Mouse (Mus musculus): Measurements from ENCODE around the gene Gcm1.

Gene Gcm1

DNA sequence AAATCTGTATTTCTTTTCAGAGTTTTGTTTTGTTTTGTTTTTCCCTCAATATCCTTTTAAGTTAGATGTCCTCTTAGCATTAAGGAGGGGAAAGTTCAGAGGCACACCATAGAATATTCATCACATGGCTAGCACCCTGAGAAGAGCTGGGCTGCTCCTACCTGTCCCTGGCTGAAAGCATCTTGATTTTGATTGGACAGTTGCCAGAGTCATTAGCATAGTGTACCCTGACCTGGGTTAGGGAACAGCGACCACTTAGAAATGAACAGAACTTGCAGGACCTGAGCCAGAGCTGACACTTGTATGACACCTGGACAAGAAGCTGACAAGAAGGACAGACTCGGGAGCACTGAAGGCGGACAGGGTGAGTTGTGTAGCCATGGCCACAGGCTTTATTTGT lies at the start of gene Gcm1:
TSS of gene Gcm1 (plus strand) at position 248 of the 400 bp plus-strand sequence.
- no peak for DNase-seq (ENCODE audit: low read depth, low spot score)

DNA sequence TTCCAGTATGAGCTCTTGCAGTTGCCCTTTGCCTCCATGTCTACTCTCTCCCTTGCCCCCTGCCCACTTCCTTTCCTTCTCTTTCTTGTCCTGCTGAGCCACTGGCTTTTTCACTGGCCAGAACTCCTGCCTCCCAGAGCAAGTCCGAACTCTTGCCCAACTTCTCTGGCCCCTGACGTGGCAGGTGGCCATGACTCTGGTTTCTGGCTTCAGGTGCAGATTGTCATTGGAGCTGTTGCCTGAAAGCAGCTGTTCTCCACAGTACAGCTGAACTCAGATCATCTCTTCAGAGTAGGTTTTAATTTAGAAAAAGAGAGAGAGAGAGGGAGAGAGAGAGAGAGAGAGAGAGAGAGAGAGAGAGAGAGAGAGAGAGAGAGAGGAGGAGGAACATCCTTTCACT lies 48.4 kb upstream of the Gcm1 start:
- no peak for DNase-seq (ENCODE audit: low read depth, low spot score)

DNA sequence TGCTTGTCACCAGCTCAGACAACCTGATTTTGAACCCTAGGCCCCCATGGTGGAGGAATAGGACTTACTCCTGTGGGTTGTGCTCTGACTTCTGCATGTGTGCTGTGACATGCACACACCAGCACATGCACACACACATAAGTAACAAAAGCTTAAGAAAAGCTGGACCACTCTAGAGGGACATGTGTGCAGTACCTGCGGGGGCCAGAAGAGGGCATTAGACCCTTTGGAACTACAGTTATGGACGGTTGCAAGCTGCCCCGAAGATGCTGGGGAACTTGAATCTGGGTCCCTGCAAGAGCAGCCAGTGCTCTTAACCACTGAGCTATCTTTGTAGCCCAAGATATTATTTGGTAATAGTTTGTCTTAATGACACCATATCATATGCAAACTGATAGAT lies 46.2 kb upstream of the Gcm1 start:
- no peak for DNase-seq (ENCODE audit: low read depth, low spot score)

DNA sequence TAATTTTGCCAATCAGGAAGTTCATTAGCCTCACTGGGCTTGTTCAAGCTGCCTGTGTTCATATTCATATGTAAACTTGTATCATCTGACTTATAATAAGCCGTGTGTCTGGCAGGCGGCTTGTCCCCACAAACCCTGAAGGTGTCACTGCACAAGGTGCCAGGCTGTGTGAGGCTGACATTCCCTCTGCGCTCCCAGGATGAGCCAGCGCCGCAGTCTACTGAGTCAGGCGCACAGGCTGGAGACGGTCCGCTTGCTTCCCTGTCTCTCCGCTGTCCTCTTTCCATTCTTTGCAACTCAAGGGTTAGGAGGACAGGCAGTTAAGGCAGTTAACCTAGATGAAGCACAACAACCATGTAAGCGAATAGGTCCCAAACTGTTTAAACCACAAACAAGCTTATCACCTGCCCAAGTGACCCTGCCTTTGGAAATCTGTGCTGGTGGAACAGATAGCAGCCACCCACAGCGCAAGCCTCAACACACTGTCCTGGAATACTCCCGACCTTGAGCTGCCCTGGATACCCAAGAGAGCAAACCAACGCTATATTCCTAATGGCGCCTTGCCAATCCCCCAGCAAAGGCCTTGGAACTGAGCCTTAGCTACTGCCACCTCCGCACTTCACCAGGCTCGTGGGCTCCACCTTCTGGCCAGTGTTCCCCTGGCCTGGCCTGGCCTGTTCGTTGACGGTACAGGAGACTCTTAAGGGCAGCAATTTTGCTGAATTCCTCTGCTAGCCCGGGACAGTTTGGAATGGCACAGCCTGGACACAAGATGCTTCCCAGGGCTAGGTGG lies 45.3 kb upstream of the Gcm1 start:
- DNase-seq (ENCODE audit: low read depth, low spot score): peak; percentile 30

DNA sequence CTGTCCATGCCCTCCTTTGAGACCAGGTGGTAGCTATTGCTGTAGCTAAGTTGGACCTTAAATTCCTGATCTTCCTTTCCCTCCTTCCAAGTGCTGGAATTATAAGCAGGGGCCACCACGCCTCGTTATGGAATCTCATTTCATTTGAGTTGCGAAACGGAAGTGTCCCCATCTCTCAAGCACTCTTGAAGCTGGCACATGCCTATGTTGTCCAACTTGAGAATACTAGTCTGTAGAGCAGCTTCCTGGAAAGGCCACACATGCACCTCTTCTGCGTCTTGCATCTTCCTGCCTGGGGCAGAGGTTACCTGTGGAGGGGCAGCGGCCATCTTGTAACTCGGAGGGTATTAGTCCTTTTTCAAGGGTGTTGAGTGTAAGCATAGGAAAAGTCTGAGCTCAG lies 42.3 kb upstream of the Gcm1 start:
- DNase-seq (ENCODE audit: low read depth, low spot score): no peak

DNA sequence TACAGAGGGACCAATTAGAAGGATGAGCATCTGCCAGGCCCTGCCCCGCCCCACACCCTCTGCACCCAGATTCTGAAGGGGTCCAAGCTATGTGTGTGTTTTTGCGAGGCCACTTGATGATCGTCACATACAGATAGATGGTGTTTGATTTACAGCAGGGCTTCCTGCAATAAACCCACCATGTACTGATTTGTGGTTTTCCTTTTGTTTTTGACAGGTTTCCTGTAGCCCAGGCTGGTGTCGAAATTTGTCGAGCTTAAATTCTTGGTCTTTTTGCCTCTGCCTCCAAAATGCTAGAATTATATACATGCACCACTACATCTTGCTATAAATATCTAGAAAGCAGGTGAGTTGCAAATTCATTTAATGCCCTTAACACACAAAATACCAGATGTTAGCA lies 41.5 kb upstream of the Gcm1 start:
- no peak for DNase-seq (ENCODE audit: low read depth, low spot score)

DNA sequence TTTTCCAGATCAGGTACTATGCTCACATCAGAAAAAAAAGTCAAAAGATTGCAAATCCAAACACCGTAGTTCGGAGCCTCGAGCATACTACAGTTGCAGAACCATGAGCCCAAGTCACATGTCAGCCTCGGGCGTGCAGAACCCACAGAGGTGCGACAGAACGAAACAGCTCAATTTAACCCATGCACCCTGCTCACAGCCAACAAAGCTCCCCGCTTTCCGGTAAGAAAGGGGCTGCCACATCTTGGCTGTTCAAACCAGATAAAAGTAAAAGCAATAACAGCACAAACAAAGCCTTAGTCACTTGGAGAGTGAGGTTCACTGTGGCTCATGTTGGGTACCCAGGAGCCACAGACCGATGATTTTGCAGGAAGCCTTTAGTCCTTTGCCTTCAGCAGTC lies 41.0 kb upstream of the Gcm1 start:
- DNase-seq (ENCODE audit: low read depth, low spot score): no peak

DNA sequence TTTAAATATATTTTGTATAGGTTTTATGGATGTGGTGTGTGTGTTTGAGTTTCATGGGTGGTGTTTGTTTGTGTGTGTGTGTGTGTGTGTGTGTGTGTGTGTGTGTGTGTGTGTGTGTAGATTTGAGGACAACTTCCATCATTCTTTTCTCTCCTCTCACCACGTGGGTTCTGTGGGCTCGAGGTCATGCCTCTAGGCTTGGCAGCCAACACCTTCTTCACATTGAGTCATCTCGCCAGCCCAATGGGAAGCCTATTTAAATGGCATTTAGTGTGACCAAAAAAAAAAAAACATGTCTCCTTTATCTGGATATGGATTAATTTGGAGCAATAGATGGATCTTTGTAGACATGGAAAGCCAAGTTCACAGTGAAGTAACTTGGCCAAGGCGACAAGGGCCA lies 39.7 kb upstream of the Gcm1 start:
- no peak for DNase-seq (ENCODE audit: low read depth, low spot score)

DNA sequence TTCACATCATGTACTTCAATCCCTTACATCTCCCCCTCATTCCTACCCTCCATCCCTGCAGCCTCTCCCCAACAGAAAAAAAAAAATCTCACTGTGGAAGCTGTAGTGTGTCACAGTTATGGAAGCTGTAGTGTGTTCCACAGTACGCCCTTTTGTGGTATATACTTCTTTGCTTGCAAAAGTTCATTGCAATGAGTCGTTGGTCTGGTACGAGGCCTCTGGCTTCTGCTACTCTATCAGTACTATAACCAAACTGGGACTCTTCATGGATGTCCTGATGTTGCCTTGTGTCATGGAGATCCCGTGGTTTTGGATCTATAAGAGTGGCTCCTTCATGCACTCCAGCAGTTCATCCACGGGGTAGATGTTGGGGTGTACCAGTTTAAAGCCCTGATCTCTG lies 39.0 kb upstream of the Gcm1 start:
- no peak for DNase-seq (ENCODE audit: low read depth, low spot score)

DNA sequence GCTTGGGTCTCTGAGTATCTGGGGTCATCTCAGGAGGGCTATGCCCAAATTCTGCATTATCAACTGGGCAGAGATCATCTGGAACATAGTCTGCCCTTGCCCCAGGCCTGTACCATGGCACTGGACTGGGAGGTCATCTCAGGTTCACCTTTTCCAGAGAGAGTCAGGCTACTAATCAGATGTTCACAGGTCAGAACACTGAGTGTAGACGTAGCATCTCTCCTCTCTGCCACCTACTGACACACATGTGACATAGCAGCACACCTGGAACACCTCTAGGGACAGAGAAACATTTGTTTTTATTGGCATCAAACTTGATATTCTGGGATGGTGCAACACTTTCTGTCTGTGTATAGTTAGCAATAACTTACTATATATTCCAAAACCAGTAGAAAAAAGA lies 37.9 kb upstream of the Gcm1 start:
- DNase-seq (ENCODE audit: low read depth, low spot score): no peak

DNA sequence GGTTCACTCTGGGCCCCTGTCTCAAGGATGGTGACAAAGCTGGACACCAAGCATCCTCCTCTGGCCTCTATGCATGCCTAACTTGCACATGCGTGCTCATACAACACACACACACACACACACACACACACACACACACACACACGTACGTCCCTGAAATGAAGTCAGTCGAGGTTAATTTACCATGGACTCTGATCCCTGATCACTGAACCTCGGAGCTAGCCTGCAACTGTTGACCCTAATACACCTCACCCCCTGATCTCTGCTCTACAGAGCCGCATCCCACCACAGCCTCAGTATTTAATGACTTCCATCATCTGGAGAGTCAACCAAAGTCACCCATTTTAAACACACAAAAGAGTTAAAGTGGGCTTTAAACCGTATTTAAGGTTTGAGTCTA lies 35.9 kb upstream of the Gcm1 start:
- no peak for DNase-seq (ENCODE audit: low read depth, low spot score)

DNA sequence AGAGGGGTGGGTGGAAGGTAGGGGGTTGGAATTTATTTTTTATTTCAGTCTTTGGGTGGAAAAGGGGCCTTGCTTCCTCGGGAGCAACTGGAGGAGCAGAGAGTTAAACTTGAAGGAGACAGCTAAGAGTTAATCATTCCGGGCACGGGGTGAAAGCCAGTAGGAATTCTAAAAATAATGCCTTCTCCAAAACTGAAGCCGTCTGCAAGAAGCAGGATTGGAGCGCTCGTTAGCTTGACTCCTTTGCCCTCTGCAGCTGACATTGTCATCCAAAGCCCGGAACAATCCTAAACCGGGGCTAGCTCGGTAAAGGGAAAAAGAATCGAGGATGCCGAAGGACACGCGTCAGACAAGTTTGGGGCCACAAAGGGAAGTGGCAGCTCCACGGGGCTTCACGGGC lies 35.4 kb upstream of the Gcm1 start:
- DNase-seq (ENCODE audit: low read depth, low spot score): no peak

DNA sequence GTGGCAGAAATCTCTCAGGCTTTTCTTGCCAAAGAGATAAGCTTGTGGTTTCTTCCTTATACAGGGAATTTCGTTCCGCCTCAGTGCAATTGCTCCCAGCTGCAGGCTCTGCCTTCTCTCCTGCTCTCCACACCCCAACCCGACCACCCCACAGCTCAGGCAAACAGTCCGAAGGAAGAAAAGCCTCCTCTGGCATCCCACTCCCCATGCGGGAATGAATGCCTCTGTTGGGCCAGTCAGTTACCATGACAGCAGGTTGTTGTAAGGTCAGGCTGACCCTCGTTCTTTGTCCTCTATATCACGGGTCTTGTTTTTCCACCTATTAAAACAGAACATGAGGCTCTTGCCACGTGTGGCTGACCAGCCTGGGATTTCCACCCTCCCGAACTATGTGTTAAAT lies 30.5 kb upstream of the Gcm1 start:
- DNase-seq (ENCODE audit: low read depth, low spot score): no peak

DNA sequence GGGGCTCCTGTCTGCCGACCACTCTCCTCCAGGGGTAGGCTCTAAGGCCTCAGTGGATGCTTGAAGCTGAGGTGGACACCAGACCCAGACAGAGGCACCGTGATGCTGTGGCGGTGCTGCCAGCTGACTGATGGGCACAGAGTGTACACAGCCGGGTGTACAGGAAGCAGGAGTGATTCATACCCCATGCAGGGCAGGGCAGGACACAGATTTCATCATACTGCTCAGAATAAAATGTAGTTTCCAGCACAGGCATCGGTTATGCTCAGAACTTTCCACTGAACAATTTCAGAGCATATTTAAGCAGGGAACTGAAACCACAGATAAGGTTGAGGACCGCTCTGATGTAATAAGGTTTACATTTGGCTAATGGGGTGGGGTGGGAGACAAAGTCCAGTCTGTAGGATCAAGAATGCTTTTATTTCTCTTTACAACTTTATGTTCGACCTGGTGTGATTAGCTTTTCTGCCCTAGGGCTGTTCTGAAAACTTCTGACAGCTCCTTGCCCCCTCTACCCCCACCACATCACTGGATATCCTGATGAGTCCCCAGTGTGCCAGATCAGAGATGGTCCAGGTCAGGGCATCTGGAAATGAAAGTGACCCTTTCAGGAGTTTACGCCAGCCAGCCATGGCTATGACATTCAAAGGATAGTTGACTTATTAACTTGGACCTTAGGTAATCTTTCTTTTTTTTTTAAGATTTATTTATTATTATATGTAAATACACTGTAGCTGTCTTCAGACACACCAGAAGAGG lies 29.4 kb upstream of the Gcm1 start:
- DNase-seq (ENCODE audit: low read depth, low spot score): no peak

DNA sequence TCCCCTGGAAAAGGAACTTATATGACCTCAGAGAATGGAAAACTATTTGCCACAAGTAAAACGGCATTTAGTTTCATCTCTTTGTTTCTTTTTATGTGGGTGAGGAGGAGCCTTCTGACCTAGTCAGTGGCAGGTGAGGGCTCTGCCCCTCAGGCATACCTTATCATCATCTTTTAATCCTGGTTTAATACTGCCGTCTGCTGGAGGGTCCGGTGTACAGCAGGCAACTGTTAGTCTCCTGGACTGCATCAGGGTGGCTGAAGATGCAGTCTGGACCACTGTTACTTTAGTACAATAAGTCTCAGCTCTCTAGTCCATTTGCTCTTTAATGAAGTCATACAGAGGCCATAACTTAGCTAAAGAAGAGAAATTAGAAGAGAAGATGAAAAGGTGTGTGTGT lies 26.9 kb upstream of the Gcm1 start:
- DNase-seq (ENCODE audit: low read depth, low spot score): peak; percentile 15

DNA sequence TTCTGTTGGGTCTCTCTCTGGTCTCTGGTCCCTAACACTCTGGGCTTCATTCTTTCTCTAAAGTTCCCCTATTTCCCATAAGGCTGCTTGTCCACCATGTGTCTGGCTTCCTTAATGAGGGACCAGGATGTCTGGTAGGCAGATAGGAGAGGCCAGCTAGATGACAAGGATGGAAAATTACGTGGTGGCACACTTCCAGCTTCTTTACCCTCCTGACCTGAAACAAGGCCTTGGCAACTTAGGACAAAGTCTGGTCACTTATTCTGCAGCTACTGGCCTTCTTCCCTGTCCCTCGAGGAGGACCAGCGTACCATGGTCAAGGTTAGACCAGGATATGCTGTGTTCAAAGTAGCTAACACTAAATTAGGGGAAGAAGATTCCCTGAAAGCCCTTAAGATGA lies 24.6 kb upstream of the Gcm1 start:
- DNase-seq (ENCODE audit: low read depth, low spot score): no peak

DNA sequence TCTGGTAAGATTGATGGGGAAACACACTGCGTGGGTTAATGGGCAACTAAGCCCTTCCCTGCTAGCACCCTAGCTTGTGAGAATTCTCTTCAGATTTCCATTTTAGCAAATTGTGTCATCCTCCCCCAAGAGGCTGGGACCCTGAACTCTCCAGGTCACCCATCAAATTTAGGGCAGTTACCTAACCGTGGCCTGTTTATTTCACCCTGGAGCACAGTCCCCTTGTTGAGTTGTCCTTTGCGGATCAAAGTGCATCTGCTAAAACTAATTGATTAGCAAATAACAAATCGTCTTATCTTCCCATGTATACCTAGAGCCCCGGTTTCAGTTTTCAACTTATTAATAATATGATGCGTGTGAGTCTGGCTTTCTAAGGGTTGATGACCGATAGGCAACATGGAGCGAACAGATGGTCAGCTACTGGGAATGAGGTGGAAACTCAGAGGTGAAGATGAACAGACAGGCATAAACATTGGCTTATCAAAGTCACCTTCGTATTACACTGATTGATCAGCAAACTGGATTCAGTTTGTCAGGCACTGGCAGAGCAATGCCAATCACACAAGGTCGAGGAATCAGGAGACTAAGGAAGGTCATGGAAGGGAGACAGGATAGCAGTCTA lies 20.8 kb upstream of the Gcm1 start:
- DNase-seq (ENCODE audit: low read depth, low spot score): no peak

DNA sequence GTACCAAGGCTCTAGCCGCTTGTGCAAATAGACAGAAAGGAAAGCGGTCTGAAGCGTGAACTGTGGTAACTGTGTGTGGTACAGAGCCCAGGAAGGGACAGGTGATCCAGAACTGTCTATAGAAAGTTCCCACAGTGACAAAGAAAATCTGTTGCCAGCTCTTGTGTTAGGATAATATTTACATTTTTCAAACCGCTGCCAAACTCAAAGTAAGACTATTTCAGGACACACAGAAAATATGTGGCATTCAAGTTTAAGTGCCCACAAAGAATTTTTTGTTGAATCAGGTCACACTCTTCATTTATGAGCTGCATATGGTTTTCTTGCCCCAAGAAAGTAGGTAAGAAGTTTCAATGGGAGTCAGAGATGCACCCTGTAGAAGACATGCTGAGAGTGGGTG lies 18.8 kb upstream of the Gcm1 start:
- DNase-seq (ENCODE audit: low read depth, low spot score): no peak

DNA sequence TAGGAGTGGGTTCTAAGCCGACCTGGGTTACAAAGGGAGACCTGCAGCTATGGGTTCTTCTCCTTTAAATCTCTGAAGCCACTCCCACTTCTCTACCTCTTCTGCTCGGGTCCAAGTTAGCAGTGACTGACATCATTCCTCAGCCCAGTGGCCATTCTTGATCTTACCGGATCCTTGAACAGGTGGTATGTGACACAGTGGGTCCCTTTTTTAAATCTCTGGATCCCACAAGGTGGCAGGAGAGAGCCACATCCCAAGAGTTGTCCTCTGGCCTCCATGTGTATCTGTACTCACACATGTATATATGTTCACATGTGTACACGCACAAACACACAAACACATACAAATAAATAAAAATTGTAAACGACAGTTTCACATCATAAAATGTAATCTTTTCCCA lies 16.4 kb upstream of the Gcm1 start:
- DNase-seq (ENCODE audit: low read depth, low spot score): no peak

DNA sequence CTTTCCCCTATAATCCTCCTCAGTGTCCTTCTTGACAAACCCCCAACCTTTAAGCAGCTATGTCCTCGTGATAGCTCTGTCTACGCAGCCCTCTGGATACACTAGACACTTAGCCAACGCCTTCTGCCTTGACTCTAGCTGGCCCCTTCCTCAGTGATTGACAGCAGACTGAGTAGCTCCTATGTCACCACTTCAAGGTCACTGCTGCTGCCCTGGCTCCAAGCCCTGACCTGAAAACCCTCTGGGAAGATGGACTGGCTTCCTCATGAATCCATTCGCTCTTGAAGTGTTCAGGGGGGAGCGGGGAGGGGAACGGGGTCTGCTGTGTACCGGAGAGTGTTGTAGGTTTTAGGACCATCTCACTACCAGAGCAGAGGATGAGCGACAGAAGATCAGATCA lies 15.9 kb upstream of the Gcm1 start:
- DNase-seq (ENCODE audit: low read depth, low spot score): no peak

DNA sequence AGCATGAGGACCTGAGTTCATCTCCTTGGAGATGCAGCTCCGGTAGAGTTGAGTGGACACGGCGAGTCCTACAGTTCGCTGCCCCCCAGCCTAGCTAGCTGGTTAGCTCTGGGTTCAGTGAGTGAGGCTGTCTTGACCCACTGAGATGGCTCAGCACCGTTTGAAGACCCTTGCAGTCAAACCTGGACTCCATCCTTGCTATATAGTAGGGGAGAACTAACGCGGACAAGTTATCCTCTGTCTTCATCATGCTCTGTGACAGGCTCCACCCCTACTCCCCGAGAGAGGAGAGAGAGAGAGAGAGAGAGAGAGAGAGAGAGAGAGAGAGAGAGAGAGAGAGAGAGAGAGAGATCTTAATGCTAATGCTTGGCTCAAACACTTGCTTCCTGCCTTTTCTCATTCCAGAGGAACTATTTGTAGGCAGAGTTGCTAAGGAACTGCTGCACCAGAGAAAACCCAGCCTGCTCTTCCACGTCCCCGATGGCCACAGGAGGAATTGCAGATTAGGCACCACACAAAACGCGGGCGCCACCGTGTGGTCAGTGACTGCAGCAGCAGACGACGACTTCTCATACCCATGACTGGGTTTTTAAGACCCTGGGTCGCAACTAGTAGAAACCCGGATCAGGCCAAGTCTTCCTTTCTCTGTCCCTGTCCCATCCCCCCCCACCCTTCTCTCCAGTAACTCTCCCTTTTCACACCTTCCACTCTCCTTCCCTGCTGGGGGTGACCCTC lies 12.8 kb upstream of the Gcm1 start:
- peak; percentile 63 for DNase-seq (ENCODE audit: low read depth, low spot score)

DNA sequence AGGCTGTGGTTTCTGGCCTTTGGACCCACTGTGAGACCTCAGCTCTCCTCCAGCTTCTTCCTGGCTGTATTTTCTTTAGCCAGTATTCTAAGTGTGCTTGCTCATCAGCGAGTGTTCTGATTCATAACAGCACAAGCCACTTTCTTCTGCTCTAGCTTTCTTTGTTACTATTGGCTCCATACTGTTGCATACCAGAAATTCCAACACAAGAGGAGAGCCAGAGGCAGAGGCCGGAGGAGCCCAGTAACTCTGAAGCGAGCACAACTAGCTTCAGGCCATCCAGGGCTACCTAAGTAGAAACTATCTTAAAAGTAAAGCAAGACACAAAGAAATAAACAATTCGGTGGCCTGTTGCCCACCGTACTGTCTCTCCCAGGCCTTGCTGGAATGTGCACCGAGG lies 6.6 kb upstream of the Gcm1 start:
- no peak for DNase-seq (ENCODE audit: low read depth, low spot score)
